Mouse (Mus musculus) forebrain, embryonic 14.5 days (tissue): Measurements from ENCODE around the gene Cstf2t. TPM values are rescaled to one million over a fixed set of nuclear protein-coding genes. Genes with fewer than 3 reads are reported as not detected.

Source experiments
- ATAC-seq: fragments of 200-750 bp; cut with Nextera tagmentation; 2 replicates; pipeline ENCODE4 v1.8.0; 2017; ENCODE audit warnings: mild to moderate bottlenecking, moderate library complexity
- DNase-seq: peaks from one replicate; pipeline ENCODE4 v3.0.0-alpha.2; 2015; ENCODE audit warnings: low spot score
- H3K27ac ChIP-seq: fragments of 300-500 bp; sonication (generic); 2 replicates; pipeline ENCODE4 v1.5.1; 2014; ENCODE audit warnings: low read depth, mild to moderate bottlenecking, control low read depth, low read length, moderate library complexity
- H3K27me3 ChIP-seq: fragments of 300-500 bp; sonication (generic); replicated peaks from 2 replicates; pipeline ENCODE4 v1.6.1; 2014; ENCODE audit warnings: low read length, control low read depth, mixed read lengths; ENCODE audit not compliant: control insufficient read depth, insufficient read depth
- H3K36me3 ChIP-seq: fragments of 300-500 bp; sonication (generic); 2 replicates; pipeline ENCODE4 v1.6.1; 2014; ENCODE audit warnings: low read length, control low read depth; ENCODE audit not compliant: control insufficient read depth, insufficient read depth
- H3K4me1 ChIP-seq: fragments of 300-500 bp; sonication (generic); 2 replicates; pipeline ENCODE4 v1.6.1; 2014; ENCODE audit warnings: antibody characterized with exemption, low read length, control low read depth; ENCODE audit not compliant: control insufficient read depth, insufficient read depth
- H3K4me2 ChIP-seq: fragments of 300-500 bp; sonication (generic); 2 replicates; pipeline ENCODE4 v1.6.1; 2014; ENCODE audit warnings: mild to moderate bottlenecking, control low read depth, low read length
- H3K4me3 ChIP-seq: fragments of 300-500 bp; sonication (generic); 2 replicates; pipeline ENCODE4 v1.5.1; 2014; ENCODE audit warnings: low read depth, low read length, control low read depth
- H3K9ac ChIP-seq: fragments of 300-500 bp; sonication (generic); 2 replicates; pipeline ENCODE4 v1.6.1; 2014; ENCODE audit warnings: mild to moderate bottlenecking, low read length, control low read depth, moderate library complexity
- H3K9me3 ChIP-seq: fragments of 300-500 bp; sonication (generic); replicated peaks from 2 replicates; pipeline ENCODE4 v1.6.1; 2016; ENCODE audit warnings: low read length, control low read depth, mixed read lengths; ENCODE audit not compliant: control insufficient read depth
- WGBS: fragments of 180-500 bp; shearing (Covaris S2); extraction: QIAGEN DNeasy Blood & Tissue Kit; methylation state at CpG from one replicate; pipeline ENCODE4 v1.1.7; 2014; 5-methylcytosine and 5-hydroxymethylcytosine counted together
- polyA plus RNA-seq: library from polyadenylated mRNA; unstranded; fragments of >200 nt; fragmentation: Nextera tagmentation; extraction: Ambion mirVana; gene quantifications from 2 replicates; pipeline ENCODE4 v1.2.1, GENCODE M21; 2014

The Cstf2t gene
- polyA plus RNA-seq, 1 experiment from 2014 or later: 54.7 TPM

- 11% methylated on average over 4 of the region's 4 CpGs for WGBS
- Histone ChIP-seq H3K27me3 (no peaks in the 10 kb centered on the region), H3K27ac (no peak overlapping the region), H3K36me3 (no peaks in the 10 kb centered on the region), H3K9me3 (no peaks in the 10 kb centered on the region), H3K9ac (no peak overlapping the region), H3K4me3 (no peak overlapping the region), H3K4me1 (peaks cover 4% of the 10 kb centered on the region), H3K4me2 (no peak overlapping the region)
- peak; percentile 73 for ATAC-seq
- peak; percentile 79 for DNase-seq
Measured at GRCm38 (mm10) chr19:31114690-31115089, 32.1 kb downstream of the Cstf2t start.

GRCm38 (mm10) chr19:31124628-31125027 lies 42.0 kb downstream of the Cstf2t start:
- WGBS: 87% methylated on average over 3 of the region's 3 CpGs

GRCm38 (mm10) chr19:31132614-31133013 lies 50.0 kb downstream of the Cstf2t start:
- no peak for DNase-seq
- Histone ChIP-seq H3K9ac (no peak overlapping the region), H3K27ac (no peak overlapping the region), H3K36me3 (no peaks in the 10 kb centered on the region), H3K9me3 (no peaks in the 10 kb centered on the region), H3K4me3 (no peak overlapping the region), H3K4me2 (no peak overlapping the region), H3K27me3 (no peaks in the 10 kb centered on the region), H3K4me1 (peaks cover 3% of the 10 kb centered on the region; the same call in 1 of the 2 replicates)
- no peak for ATAC-seq
- WGBS: 86% methylated on average over 8 of the region's 8 CpGs

More at GRCm38 (mm10) chr19:31124628-31125027, 42.0 kb downstream of the Cstf2t start:
- Histone ChIP-seq H3K27ac (no peak overlapping the region), H3K4me3 (no peak overlapping the region), H3K4me1 (no peaks in the 10 kb centered on the region), H3K4me2 (no peak overlapping the region), H3K36me3 (no peaks in the 10 kb centered on the region), H3K9me3 (no peaks in the 10 kb centered on the region), H3K27me3 (no peaks in the 10 kb centered on the region), H3K9ac (no peak overlapping the region)
- ATAC-seq (no peak), DNase-seq (no peak)

GRCm38 (mm10) chr19:31136316-31136715 lies 53.7 kb downstream of the Cstf2t start:
- no peak overlapping the region for H3K4me3 ChIP-seq
- no peaks in the 10 kb centered on the region for H3K36me3 ChIP-seq
- H3K27me3 ChIP-seq: no peaks in the 10 kb centered on the region
- no peak overlapping the region for H3K9ac ChIP-seq
- no peak overlapping the region for H3K4me2 ChIP-seq
- H3K4me1 ChIP-seq: peaks cover 3% of the 10 kb centered on the region; the same call in 1 of the 2 replicates
- ATAC-seq: no peak
- no peaks in the 10 kb centered on the region for H3K9me3 ChIP-seq
- no peak for DNase-seq
- H3K27ac ChIP-seq: no peak overlapping the region
- WGBS: 0% methylated on average over 2 of the region's 2 CpGs
